Mouse (Mus musculus): Measurements from ENCODE around the gene Ankrd33.
A peak's percentile ranks its signal among the peaks of the same experiment; 100 is the strongest.

Gene Ankrd33

DNA sequence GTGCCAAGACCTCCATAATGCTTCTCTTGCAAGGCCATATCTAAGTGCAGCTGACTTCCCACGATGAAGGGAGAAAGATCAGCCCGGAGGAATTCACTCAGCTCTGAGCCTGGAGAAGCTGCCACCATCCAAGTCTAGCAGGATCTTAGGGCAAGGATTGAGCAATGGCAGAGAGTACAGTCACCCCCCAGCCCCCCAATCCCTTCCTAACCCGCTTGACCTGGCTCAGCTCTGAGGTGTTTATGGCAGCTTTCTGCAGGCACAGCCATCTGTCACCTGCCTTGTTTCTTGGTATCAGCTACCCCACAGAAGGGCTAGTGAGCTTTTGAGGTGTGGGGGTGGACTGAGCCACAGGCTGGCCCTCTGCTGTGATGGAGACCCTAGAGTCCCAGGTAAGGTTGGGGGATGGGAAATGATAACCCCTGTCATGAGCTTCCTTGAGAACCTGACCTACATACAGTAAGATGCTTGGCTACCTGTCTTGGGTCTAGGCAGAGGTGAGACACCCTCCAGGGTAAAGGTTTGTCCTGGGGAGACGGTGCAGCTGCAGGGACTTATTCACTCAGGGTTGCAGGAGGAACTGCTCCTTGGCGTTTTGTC lies at the start of gene Ankrd33:
Gene Ankrd33 (plus strand): TSS at position 245 of the 600 bp plus-strand sequence.
- no peak for DNase-seq (ENCODE audit: low read depth)

DNA sequence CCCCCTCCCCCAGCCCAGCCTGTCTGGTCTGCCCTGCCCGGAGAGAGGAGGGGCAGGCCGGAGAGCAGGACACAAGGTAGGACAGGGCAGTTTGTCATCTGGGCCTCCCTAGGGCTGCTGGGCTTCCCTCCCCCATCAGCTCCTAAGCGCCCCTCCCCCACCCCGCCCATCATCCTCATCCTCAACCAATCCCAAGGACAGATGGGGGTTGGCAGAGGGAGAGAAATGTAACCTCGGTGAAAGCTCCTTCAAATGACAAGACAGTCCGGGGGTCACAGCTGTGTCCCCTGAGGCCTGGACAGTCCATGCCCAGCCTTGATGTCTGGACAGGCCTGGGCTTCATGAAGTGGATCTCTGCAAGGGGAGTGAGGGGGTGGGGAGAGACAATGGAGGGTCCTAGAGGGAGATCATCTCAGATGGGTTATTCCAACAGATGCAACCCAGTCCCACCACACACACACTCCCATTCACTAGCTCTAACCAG lies 49.1 kb upstream of the Ankrd33 start:
- DNase-seq (ENCODE audit: low read depth), result no peak

DNA sequence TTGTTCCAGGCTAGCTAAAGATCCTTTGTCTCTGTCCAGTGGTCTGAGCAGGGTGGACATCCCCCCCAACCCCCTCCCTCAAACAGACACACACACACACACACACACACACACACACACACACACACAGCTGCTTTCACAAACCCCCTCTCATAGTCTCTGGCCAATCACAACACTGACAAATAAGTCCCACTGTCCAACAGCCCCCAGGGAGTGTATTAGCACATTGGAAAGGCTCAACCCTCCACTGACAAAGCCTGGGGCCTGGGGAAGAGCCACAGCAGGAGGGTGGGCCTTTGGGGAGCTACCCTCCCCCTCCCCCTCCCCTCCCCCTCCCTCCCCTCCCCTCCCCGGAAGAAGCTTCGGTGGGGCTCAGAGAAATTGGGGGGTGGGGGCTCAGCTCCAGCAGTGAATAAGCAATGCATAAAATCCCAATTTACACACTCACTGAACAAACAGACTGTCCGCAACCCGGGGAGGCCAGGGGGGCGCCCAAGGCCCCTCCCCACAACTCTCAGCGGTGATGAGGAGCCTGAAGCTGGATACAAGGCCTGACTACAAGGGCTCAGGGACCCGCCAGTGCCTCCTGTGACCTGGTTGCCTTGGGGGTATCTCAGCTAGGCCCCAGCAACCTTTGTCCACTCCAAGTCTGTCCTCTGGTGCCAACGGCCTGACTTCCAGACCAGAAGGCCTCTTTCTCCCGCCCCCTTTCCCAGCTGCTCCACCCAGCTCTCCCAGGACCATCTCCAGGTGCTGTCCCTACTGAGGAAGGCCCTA lies 48.4 kb upstream of the Ankrd33 start:
- no peak for DNase-seq (ENCODE audit: low read depth)

DNA sequence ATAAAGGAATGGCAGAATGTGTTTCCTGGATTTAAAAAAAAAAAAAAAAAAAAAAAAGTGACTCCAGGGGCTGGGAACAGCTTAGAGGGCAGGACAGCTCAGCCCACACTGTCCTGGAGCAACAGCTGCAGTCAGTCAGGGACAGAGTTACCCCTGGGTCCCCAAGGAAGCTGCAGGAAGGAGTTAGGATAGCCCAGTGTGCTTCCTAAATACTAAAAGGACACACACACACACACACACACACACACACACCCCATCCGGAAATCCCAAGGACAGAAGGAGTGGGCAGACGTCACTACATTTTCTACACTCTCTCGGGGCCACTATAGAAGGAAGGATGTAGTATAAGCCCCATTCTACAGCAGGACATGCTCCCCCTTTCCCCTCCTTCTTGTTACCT lies 47.5 kb upstream of the Ankrd33 start:
- no peak for DNase-seq (ENCODE audit: low read depth)

DNA sequence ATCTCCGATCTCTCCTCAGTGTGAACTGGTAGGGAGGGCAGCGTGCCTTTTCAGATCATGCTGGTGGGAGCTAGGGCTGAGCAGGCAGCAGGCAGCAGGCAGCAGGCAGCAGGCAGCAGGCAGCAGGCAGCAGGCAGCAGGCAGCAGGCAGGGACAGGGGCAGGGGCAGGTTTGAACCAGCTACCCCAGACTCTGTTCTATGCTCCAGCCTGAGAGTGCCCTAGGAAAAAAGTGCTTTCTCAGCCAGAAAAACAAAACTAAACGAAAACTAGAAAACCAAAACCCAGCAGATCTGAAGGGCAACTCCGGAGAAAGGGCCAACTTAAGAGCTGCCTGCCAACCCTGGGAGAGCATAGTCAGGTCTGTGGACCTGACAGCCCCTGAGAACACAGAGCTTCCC lies 46.9 kb upstream of the Ankrd33 start:
- no peak for DNase-seq (ENCODE audit: low read depth)

DNA sequence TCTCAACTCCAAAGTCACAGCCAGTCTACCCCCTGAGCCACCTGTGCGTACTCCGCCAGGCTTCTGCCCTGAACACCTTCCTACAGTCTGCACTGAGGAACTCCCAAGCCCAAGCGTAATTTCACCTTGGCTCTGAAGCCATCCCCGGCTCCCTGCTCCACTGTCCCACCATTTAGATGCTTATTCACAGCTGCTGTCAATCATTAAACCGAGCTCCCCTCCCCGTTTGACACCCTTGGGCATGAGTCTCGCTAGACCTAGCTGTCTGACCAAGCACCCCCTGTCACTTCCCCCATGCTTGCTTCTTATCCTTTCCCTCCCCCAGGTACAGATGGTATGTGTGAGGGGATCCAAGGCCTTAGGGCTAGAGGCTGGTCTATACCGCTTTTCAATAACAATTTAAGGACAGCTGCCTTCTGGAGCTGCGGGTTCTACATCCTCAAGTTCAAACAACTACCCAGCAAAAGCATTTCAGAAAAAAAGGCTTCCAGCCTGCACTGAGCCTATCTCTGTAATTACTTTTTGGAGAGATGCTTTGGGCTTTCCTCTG lies 45.8 kb upstream of the Ankrd33 start:
- no peak for DNase-seq (ENCODE audit: low read depth)

DNA sequence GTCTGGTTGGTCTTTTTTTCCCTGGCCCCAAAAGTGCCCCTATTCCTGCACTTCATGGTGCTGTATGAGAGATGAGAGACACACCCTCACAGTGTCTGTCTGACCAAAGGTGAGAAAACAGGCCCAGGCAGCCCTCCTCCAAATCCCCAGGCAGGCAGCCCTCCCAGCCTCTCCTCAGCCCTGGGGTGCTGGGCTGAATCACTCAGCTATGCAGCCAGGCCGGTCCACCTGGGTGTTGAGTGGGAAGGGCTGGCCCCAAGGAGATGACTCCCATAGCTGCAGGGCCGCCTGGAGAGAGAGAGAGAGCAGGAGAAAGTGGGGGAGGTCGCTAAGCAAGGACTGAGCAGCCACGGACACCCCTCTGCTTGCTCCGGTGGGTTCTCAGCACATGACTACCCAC lies 44.8 kb upstream of the Ankrd33 start:
- no peak for DNase-seq (ENCODE audit: low read depth)

DNA sequence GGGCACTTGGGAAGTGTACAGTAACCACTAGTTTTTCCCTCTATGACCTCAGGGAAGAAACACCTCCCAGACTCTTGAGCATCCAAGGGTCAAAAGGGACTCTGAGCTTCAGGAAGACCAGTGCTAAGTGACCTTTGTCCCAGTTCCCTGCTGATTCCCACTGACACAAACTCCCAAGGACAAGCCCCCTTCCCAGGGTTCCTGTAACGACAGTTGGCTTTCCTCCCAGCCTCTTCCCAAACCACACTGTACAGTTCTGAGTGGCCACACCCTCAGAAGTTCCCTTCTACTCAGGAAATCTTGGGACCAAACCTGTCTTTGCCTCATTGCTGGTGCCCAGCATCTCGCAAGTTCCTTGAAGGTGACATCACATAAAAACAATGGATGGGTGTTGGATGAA lies 42.8 kb upstream of the Ankrd33 start:
- no peak for DNase-seq (ENCODE audit: low read depth)

DNA sequence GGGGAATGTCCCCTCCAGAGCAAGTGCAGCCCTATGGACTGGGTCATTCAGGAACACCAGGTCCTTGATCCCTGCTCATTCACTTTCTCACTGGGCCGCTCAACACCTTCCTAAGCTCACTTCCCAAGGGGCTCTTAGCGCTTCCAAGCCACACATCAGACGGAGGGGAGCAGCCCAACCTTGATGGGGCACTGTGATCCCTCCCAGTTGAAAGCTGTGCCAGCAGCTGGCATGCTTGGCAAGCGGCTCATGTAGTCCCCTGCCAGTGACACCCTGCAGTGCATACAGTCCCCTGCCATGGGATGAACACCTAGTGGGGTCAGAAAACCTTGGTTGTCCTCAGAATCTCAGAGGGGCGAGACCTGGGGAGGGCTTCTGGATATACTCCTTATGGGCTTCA lies 41.5 kb upstream of the Ankrd33 start:
- no peak for DNase-seq (ENCODE audit: low read depth)

DNA sequence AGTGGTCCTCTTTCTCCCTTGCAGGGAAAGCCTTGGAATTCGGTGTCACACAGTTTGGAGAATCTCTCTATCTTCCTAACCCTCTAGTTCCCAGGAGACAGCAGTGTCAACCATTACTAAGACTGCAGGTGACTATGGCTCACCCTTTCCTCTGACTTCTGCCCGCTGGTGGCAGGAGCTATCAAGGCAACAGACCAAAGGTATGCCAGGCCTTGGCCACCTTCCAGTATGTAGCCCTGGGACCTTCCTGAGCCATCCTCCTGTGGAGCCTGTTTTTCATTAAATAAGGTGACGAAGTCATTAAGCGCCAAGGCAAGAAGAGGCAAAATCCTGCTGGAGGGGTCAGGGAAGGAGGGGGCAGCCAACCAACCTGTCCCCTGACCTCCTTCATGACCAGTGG lies 40.4 kb upstream of the Ankrd33 start:
- no peak for DNase-seq (ENCODE audit: low read depth)

DNA sequence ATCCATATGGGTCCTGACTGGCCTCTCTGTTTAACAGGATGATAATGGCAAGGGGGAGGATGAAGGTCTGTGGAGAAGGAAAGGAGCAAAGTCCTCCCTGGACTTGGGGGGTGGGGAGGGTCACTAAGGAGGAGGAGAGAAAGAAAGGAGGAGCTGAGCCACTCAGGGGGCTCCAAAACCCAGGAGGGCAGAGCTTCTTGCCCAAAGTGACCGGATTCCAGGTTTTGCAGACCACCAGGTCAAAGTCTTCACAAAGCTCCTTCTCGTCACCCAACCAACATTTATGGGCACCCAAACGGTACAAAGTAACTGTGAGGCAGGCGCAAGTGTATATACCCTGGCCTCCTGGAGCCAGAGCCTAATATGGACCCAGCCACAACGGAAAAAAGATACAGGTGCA lies 39.9 kb upstream of the Ankrd33 start:
- no peak for DNase-seq (ENCODE audit: low read depth)

DNA sequence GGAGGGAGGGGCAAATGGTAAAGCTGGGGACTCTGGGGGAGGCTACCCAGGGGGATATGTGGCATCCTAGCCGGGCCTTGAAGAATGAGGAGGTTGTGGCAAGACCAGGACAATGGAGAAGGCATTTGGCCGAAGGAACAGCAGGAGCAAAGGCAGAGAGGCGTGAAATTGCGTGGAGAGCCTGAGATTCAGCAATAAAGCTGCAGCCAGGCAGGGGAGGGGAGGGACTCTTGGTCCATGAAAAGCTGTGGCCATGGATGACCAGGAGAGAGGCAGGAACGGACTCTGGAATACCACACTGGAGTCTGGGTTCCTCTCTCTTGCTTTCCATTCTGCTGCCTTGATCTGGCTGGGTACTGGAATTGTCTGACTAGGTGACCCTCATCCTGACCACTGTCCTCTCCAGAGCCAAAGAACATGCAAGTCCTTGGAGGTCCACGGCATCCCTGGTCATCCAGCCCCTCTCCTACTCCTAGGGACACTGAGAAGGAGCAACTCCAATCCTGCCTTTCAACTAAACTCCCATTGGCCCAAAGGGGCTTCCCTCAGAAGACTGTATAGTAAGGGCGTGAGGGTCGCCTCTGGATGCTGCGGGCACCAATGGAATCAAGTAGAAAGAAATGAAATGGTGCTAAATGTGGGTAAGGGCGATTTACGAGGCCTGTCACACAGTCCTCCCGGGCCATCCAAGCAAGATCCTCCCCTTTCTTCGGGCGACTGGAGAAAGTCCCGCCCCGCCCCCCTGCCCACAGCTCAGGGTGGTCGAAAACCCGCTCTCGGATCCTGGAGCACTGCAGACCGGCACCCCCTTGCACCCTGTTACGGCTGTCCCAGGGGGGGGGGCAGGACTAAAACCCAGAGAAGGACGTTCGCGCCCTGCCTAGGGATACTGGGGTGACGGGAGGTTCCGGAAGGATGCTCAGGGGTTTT lies 39.2 kb upstream of the Ankrd33 start:
- no peak for DNase-seq (ENCODE audit: low read depth)

DNA sequence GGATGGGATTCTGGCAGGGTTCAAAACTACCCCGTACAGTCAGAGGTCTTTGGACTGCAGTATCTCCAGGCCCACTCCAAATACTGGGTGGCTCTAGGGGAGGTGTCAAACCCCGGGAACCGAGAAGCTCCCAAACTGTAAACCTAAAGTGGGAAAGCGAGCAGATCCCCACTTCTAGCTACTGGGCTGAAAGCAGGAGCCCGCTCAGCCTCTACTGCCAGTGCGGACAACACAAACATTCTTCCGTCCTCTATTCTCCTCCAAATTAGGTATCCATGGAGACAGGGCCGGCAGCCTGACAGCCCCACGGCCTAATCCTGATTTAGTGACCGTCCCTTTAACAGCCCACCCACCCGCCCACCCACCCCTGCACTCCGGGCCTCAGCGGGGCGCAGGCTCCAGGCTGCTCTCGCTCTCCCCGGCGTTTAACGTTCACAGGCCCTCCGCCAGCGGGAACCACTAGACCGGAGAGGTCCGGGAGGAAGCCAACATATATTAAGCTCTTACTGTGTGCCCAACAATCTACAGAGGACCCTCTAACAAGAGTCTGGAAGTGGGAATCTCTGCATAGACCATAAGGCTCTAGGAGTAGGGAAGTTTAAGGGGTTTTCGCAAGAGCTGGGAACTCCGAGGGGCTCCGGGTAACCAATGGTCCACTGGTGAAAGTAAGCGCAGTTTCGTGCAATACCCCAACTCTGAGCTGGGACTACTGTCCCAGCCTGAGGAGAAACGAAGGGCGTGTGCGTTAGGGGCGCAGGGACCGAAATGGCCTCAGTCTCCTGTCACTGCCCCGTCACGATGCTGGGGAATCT lies 38.3 kb upstream of the Ankrd33 start:
- DNase-seq (ENCODE audit: low read depth), result no peak

DNA sequence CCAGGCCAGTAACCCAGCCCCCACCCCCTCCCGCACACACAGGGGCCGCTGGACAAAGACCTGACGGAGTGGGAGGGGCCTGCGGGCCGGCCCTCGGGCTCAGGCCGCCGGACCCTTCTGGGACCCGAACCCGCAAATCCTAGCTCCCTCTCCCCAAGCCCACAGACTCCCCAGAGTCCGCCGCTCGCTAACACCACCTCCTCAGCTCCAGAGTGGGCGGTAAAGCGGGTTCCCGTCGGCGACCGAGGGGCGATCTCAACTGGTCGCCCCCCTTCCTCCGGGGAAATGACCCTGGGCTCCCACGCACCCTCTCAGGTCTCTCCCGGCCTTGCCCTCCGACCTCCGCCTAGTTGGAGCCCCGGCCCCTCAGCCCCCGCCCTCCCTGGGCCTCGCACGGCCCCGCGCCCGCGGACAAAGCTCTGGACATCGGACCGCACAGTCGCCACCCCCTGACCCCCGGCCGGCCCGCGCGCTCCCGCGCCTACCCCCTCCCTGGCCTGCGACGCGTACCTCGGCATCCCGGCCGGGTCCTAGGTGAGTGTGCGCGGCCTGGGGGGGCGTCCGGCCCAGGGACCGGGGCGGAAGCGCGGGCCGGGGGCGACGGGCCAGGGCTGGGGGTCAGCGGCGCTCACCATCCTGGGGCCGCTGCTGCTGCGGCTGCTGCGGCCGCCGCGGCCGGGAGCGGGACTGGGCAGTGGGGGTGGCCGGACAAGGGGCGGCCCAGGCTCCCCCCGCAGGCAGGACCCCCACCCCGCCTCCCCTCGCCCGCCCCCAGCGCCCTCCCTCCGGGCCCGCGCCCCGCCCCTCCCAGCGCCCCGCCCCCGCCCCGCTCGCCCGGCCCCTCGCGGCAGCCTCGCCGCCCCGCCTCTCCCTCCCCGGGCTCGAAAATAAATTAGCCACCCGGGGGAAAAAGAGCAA lies 37.5 kb upstream of the Ankrd33 start, which contains the start of gene Fignl2:
Gene Fignl2 (minus strand): TSS at position 755 of the 918 bp plus-strand sequence.
- no peak for DNase-seq (ENCODE audit: low read depth)

DNA sequence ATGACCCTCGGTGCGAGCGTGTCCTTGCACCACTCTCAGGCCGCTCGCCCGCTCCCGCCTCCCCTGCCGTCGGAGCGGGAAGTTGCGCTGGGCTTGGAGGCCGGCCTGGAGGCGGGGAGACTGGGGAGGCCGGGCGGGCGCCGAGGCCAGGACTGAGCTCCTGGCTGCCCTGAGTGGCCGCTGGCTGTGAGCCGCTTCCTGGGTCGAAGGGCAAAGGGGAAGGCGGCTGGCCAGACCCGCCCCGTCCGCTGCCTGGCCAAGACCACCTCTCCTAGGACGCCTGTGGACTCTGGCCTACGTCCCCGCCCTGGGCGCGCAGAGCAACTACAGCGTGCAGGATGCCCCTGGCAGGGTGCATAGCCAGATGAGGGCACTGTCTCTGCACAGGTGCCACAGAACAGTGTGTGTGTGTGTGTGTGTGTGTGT lies 36.8 kb upstream of the Ankrd33 start:
- DNase-seq (ENCODE audit: low read depth), result no peak

DNA sequence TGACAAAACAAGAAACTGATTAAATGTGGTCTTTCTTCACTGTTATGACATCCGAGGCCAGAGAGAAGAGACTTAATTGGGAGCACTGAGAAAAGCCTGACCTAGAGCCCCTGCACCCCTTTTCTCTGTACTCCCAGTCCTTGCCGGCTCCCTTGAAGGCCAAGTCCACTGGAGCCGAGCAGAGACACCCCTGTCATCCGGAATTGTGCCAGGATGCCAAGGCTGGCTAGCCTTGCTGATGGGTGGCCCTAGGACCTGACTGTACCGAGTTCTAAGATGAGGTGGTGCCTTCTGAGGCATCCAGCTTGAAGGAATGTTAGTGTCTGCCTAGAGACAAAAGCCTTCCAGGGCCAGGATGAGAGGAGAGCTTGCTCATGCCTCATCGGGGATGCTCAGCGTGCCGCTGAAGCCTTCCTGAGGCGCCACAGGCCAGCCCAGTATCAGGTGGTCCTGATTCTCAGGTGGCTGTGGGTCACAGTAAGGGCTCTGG lies 35.5 kb upstream of the Ankrd33 start:
- no peak for DNase-seq (ENCODE audit: low read depth)

DNA sequence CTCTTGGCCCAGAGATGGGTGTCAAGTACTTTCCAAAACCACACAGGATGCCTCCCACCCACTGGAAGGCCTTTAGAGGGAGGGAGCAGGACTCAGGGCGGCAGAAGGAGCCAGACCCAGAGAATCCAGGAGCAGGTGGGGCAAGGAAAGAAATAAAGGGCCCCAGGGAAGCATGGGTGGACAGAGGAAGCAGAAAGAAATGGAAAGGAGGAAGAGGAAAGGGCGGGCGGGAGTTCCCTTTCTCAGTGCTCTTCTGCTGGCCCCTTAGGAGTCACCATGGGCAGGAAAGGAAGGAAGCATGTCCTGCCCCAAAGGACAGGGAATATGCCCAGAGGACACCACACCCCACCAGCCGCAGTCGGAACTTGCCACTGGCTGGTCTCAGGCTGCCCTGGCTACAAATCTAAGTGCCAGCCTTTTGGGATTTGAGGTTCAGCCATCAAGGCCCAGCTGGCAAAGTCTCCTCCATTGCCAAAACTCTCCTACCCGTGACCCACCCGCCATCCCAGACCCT lies 34.5 kb upstream of the Ankrd33 start:
- DNase-seq (ENCODE audit: low read depth), result no peak

DNA sequence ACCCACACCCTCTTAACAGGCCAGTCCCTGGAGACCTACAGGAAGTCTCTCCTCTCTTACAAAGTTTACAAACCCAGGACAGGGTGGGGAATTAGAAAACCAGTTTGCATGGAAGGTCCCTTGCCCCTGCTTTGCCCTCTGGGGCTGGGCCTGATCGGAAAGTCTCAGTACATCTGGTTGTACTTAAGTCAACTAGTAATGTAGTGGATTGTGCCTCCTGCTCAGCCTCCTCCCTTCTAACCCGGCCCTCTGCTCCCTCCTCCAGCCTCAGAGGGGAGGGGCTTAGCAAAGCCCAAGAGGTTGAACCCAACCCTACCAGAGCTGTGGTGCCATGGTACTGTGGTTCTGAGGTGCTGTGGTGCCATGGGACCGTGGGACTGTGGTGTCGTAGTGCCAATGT lies 33.3 kb upstream of the Ankrd33 start:
- no peak for DNase-seq (ENCODE audit: low read depth)

DNA sequence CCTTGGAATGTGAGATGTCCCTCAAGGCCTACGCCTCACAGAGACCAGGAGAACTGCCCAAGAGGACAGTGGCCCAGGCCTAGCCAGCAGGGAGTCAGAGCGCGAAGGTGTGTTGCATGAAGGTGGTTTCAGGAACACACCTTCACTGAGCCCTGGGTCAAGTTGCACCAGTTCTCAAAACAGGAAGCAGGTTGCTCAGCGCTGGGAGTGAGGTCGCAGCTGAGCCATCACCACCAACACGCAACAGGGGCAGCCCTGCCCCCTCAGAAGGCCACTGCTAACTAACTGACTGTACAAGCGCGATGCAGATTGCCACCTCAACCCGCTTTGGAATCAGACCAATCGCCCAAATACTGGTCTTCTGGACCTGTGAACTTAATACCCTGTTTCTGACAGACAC lies 31.1 kb upstream of the Ankrd33 start:
- peak; percentile 7 for DNase-seq (ENCODE audit: low read depth)

DNA sequence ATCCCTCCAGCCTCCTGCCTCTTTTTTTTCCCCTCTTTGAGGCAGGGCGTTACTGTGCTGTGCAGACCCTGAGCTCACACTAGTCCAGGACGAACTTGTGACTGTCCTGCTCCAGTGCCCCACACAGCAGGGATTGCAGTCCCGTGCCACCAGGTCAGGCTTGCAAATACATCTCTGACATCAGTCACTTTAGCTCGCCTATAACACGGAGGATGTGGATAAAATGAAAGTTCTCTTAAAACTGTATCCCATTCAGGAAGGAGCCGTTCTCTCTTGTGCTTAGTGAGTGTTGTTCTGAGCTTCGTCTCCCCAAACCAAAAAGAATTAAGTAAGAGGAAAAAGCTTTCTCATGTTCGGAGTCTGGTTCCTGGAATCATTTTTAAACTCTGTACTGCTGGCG lies 29.1 kb upstream of the Ankrd33 start:
- no peak for DNase-seq (ENCODE audit: low read depth)
